Mouse (Mus musculus) liver, adult 2 months (tissue): ENCODE measurements around the gene Lmntd1.

Experiments
- CTCF ChIP-seq: fragments of 200-500 bp; IDR thresholded peaks from 2 replicates; pipeline ENCODE4 v1.5.1; 2011; ENCODE audit warnings: low read depth, low read length, control low read depth
- POLR2A ChIP-seq: fragments of 200-500 bp; IDR thresholded peaks from 2 replicates; pipeline ENCODE4 v1.6.1; 2011; ENCODE audit warnings: low read length, control low read depth; ENCODE audit not compliant: insufficient read depth; ENCODE audit errors: extremely low read depth

- no peak for TF ChIP-seq POLR2A
- no peak for TF ChIP-seq CTCF
These were observed 20.1 kb downstream of the Lmntd1 start for GRCm38 (mm10) chr6:145593991-145594390.
